Mouse (Mus musculus): ENCODE measurements around the gene 4933434E20Rik.

4933434E20Rik gene

GRCm38 (mm10) chr3:90051441-90052350, at the start of gene 4933434E20Rik:
Gene 4933434E20Rik (plus strand): TSS chr3:90051636.
- peak; percentile 16 to 17 for DNase-seq (ENCODE audit: low spot score in 2 of 2)

- no peak for DNase-seq (ENCODE audit: low spot score in 2 of 2)
Measured at GRCm38 (mm10) chr3:90004091-90004796, 47.2 kb upstream of the 4933434E20Rik start.

- DNase-seq (ENCODE audit: low spot score in 2 of 2): no peak
Measured at GRCm38 (mm10) chr3:90010291-90010690, 41.1 kb upstream of the 4933434E20Rik start.

GRCm38 (mm10) chr3:90016626-90017025, 34.8 kb upstream of the 4933434E20Rik start:
- no peak for DNase-seq (ENCODE audit: low spot score in 2 of 2)

GRCm38 (mm10) chr3:90034653-90035052, 16.8 kb upstream of the 4933434E20Rik start:
- no peak for DNase-seq (ENCODE audit: low spot score in 2 of 2)

- no peak for DNase-seq (ENCODE audit: low spot score in 2 of 2)
Measured at GRCm38 (mm10) chr3:90036263-90036662, 15.2 kb upstream of the 4933434E20Rik start.

- DNase-seq (ENCODE audit: low spot score in 2 of 2): no peak
Measured at GRCm38 (mm10) chr3:90049691-90050090, 1.7 kb upstream of the 4933434E20Rik start.

GRCm38 (mm10) chr3:90052351-90053241, 1.2 kb downstream of the 4933434E20Rik start, which contains the start of gene Ubap2l:
Gene Ubap2l (minus strand): TSS chr3:90052628.
- peak; percentile 76 to 86 for DNase-seq (ENCODE audit: low spot score in 2 of 2)

- DNase-seq (ENCODE audit: low spot score in 2 of 2): no peak
Measured at GRCm38 (mm10) chr3:90061549-90061948, 10.1 kb downstream of the 4933434E20Rik start.

GRCm38 (mm10) chr3:90062539-90062938, 11.1 kb downstream of the 4933434E20Rik start:
- DNase-seq (ENCODE audit: low spot score in 2 of 2): no peak

GRCm38 (mm10) chr3:90064383-90064782, 12.9 kb downstream of the 4933434E20Rik start:
- DNase-seq (ENCODE audit: low spot score in 2 of 2): no peak

GRCm38 (mm10) chr3:90065553-90065952, 14.1 kb downstream of the 4933434E20Rik start:
- no peak for DNase-seq (ENCODE audit: low spot score in 2 of 2)

GRCm38 (mm10) chr3:90067851-90068250, 16.4 kb downstream of the 4933434E20Rik start:
- no peak for DNase-seq (ENCODE audit: low spot score in 2 of 2)

- no peak for DNase-seq (ENCODE audit: low spot score in 2 of 2)
Measured at GRCm38 (mm10) chr3:90069688-90070087, 18.3 kb downstream of the 4933434E20Rik start.

- DNase-seq (ENCODE audit: low spot score in 2 of 2): no peak
Measured at GRCm38 (mm10) chr3:90072294-90072693, 20.9 kb downstream of the 4933434E20Rik start, which contains the start of gene Tpm3. Gene Tpm3 (plus strand): TSS chr3:90072649.

GRCm38 (mm10) chr3:90076921-90077716, 25.7 kb downstream of the 4933434E20Rik start:
- peak; percentile 78 to 82 for DNase-seq (ENCODE audit: low spot score in 2 of 2)

- no peak for DNase-seq (ENCODE audit: low spot score in 2 of 2)
Measured at GRCm38 (mm10) chr3:90078224-90078623, 26.8 kb downstream of the 4933434E20Rik start.

GRCm38 (mm10) chr3:90079133-90079762, 27.8 kb downstream of the 4933434E20Rik start:
- DNase-seq (ENCODE audit: low spot score in 2 of 2): peak; percentile 77 to 79

- DNase-seq (ENCODE audit: low spot score in 2 of 2): peak; percentile 33 to 49
Measured at GRCm38 (mm10) chr3:90079763-90080497, 28.5 kb downstream of the 4933434E20Rik start.
